Mouse (Mus musculus) liver, postnatal 0 days (tissue): Measurements from ENCODE around the gene Col20a1. TPM values are rescaled to one million over a fixed set of nuclear protein-coding genes. Genes with fewer than 3 reads are reported as not detected.

Experiments
- ATAC-seq: fragments of 200-750 bp; cut with Nextera tagmentation; 2 replicates; pipeline ENCODE4 v1.8.0; 2017; ENCODE audit warnings: mild to moderate bottlenecking, moderate library complexity
- DNase-seq: peaks from one replicate; pipeline ENCODE4 v3.0.0-alpha.2; 2016
- H3K27ac ChIP-seq: fragments of 300-500 bp; sonication (generic); 2 replicates; pipeline ENCODE4 v1.5.1; 2014; ENCODE audit warnings: antibody characterized with exemption, moderate library complexity, mild to moderate bottlenecking, low read depth
- H3K27me3 ChIP-seq: fragments of 300-500 bp; sonication (generic); 2 replicates; pipeline ENCODE4 v1.6.1; 2014; ENCODE audit warnings: low read length, control low read depth, mixed read lengths; ENCODE audit not compliant: insufficient read depth
- H3K36me3 ChIP-seq: fragments of 300-500 bp; sonication (generic); replicated peaks from 2 replicates; pipeline ENCODE4 v1.6.1; 2014; ENCODE audit warnings: mild to moderate bottlenecking, control low read depth, low read length, moderate library complexity, mixed read lengths; ENCODE audit not compliant: insufficient read depth
- H3K4me1 ChIP-seq: fragments of 300-500 bp; sonication (generic); 2 replicates; pipeline ENCODE4 v1.6.1; 2014; ENCODE audit warnings: antibody characterized with exemption, mild to moderate bottlenecking, control low read depth; ENCODE audit not compliant: insufficient read depth
- H3K4me2 ChIP-seq: fragments of 300-500 bp; sonication (generic); 2 replicates; pipeline ENCODE4 v1.6.1; 2014; ENCODE audit warnings: low read depth, mild to moderate bottlenecking, low read length, moderate library complexity, mixed read lengths
- H3K4me3 ChIP-seq: fragments of 300-500 bp; sonication (generic); 2 replicates; pipeline ENCODE4 v1.5.1; 2014; ENCODE audit warnings: low read depth, low read length
- H3K9ac ChIP-seq: fragments of 300-500 bp; sonication (generic); replicated peaks from 2 replicates; pipeline ENCODE4 v1.6.1; 2014; ENCODE audit warnings: mild to moderate bottlenecking, moderate library complexity
- H3K9me3 ChIP-seq: fragments of 300-500 bp; sonication (generic); 2 replicates; pipeline ENCODE4 v1.6.1; 2016; ENCODE audit warnings: mild to moderate bottlenecking, control low read depth, low read length, mixed read lengths
- CTCF ChIP-seq: sonication (generic); IDR thresholded peaks from 2 replicates; pipeline ENCODE4 v1.5.1; 2016; ENCODE audit warnings: antibody characterized with exemption, low read depth
- EP300 ChIP-seq: IDR thresholded peaks from 2 replicates; pipeline ENCODE4 v1.6.1; 2016; ENCODE audit warnings: antibody characterized with exemption, low read depth, mild to moderate bottlenecking
- WGBS: fragments of 180-500 bp; shearing (Covaris S2); extraction: QIAGEN DNeasy Blood & Tissue Kit; methylation state at CpG from one replicate; pipeline ENCODE4 v1.1.7; 2014; ENCODE audit not compliant: insufficient replicate concordance; 5-methylcytosine and 5-hydroxymethylcytosine counted together
- polyA plus RNA-seq: library from polyadenylated mRNA; unstranded; fragments of >200 nt; fragmentation: Nextera tagmentation; extraction: Ambion mirVana; gene quantifications from 2 replicates; pipeline ENCODE4 v1.2.1, GENCODE M21; 2015

Col20a1 gene
- polyA plus RNA-seq, 1 experiment from 2014 or later: 0.12 TPM

GRCm38 (mm10) chr2:180988347-180988913, 2.1 kb downstream of the Col20a1 start:
- Histone ChIP-seq H3K27me3 (no peaks in the 10 kb centered on the region), H3K36me3 (no peaks in the 10 kb centered on the region), H3K9ac (no peak overlapping the region), H3K4me1 (no peaks in the 10 kb centered on the region), H3K4me2 (no peak overlapping the region), H3K9me3 (no peaks in the 10 kb centered on the region), H3K27ac (no peak overlapping the region), H3K4me3 (no peak overlapping the region)
- TF ChIP-seq EP300 (no peak), CTCF (no peak)
- DNase-seq: no peak
- 83% methylated on average over 3 of the region's 3 CpGs for WGBS
- ATAC-seq: no peak

- Histone ChIP-seq H3K27me3 (no peaks in the 10 kb centered on the region), H3K9me3 (no peaks in the 10 kb centered on the region), H3K4me1 (no peaks in the 10 kb centered on the region), H3K4me3 (no peak overlapping the region), H3K4me2 (no peak overlapping the region), H3K36me3 (no peaks in the 10 kb centered on the region), H3K27ac (no peak overlapping the region), H3K9ac (no peak overlapping the region)
- 65% methylated on average over 1 of the region's 1 CpGs for WGBS
- ATAC-seq (no peak), DNase-seq (no peak)
- TF ChIP-seq CTCF (no peak), EP300 (no peak)
Measured at GRCm38 (mm10) chr2:180988948-180989347, 2.6 kb downstream of the Col20a1 start.

- Histone ChIP-seq H3K4me3 (no peak overlapping the region), H3K36me3 (no peaks in the 10 kb centered on the region), H3K27me3 (no peaks in the 10 kb centered on the region), H3K9me3 (no peaks in the 10 kb centered on the region), H3K4me1 (no peaks in the 10 kb centered on the region), H3K27ac (no peak overlapping the region), H3K9ac (no peak overlapping the region), H3K4me2 (no peak overlapping the region)
- TF ChIP-seq CTCF (no peak), EP300 (no peak)
- DNase-seq: no peak
- WGBS: 63% methylated on average over 4 of the region's 4 CpGs
- ATAC-seq: no peak
Measured at GRCm38 (mm10) chr2:180990347-180990746, 4.0 kb downstream of the Col20a1 start.

- H3K4me1 ChIP-seq: no peaks in the 10 kb centered on the region
- no peaks in the 10 kb centered on the region for H3K27me3 ChIP-seq
- WGBS: 73% methylated on average over 2 of the region's 2 CpGs
- no peaks in the 10 kb centered on the region for H3K9me3 ChIP-seq
- H3K4me2 ChIP-seq: no peak overlapping the region
- no peak overlapping the region for H3K27ac ChIP-seq
- TF ChIP-seq CTCF: no peak
- TF ChIP-seq EP300: no peak
- no peaks in the 10 kb centered on the region for H3K36me3 ChIP-seq
- H3K9ac ChIP-seq: no peak overlapping the region
- ATAC-seq: no peak
- DNase-seq: no peak
- H3K4me3 ChIP-seq: no peak overlapping the region
Measured at GRCm38 (mm10) chr2:180994360-180994759, 8.0 kb downstream of the Col20a1 start.

- Histone ChIP-seq H3K36me3 (no peaks in the 10 kb centered on the region), H3K4me2 (no peak overlapping the region), H3K9me3 (no peaks in the 10 kb centered on the region), H3K27me3 (no peaks in the 10 kb centered on the region), H3K9ac (no peak overlapping the region), H3K4me1 (no peaks in the 10 kb centered on the region), H3K27ac (no peak overlapping the region), H3K4me3 (no peak overlapping the region)
- DNase-seq (no peak), ATAC-seq (no peak)
- 85% methylated on average over 4 of the region's 4 CpGs for WGBS
- TF ChIP-seq CTCF: no peak
- TF ChIP-seq EP300: no peak
Measured at GRCm38 (mm10) chr2:180995457-180995856, 9.1 kb downstream of the Col20a1 start.

- ATAC-seq: 0 out of 2 replicates have a peak, but pooled peaks have one; percentile 33
- H3K9me3 ChIP-seq: no peaks in the 10 kb centered on the region
- peak; percentile 34 for DNase-seq
- H3K4me3 ChIP-seq: no peak overlapping the region
- no peaks in the 10 kb centered on the region for H3K27me3 ChIP-seq
- H3K4me2 ChIP-seq: no peak overlapping the region
- no peaks in the 10 kb centered on the region for H3K4me1 ChIP-seq
- no peak overlapping the region for H3K9ac ChIP-seq
- H3K27ac ChIP-seq: no peak overlapping the region
- no peak for TF ChIP-seq EP300
- peak; percentile 89 for TF ChIP-seq CTCF
- 6% methylated on average over 5 of the region's 5 CpGs for WGBS
- no peaks in the 10 kb centered on the region for H3K36me3 ChIP-seq
Measured at GRCm38 (mm10) chr2:180996436-180996835, 10.1 kb downstream of the Col20a1 start.
